Mouse (Mus musculus) kidney, adult 11 months (tissue): ENCODE results near the gene Uroc1.

Experiments used
- DNase-seq: peaks from one replicate; pipeline ENCODE4 v3.0.0; 2022

Gene Uroc1

DNA sequence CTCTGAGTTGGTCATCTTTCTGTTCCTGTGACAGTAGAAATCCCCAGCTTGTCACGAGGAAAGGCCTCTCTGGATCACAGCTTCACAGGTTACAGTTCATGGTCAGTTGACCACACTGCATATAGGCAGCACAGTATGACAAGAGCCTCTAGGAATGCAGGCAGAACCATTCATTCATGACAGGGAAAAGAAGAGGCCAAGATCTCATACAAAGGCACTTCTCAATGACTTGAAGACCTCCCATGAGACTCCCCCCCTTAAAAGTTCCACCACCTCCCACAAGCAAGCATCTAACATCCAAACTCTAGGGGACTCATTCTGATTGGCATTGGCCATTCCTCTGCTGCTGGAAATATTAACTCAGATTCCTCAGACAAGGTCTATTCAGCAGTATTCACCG lies 26.4 kb downstream of the Uroc1 start:
- no peak for DNase-seq

DNA sequence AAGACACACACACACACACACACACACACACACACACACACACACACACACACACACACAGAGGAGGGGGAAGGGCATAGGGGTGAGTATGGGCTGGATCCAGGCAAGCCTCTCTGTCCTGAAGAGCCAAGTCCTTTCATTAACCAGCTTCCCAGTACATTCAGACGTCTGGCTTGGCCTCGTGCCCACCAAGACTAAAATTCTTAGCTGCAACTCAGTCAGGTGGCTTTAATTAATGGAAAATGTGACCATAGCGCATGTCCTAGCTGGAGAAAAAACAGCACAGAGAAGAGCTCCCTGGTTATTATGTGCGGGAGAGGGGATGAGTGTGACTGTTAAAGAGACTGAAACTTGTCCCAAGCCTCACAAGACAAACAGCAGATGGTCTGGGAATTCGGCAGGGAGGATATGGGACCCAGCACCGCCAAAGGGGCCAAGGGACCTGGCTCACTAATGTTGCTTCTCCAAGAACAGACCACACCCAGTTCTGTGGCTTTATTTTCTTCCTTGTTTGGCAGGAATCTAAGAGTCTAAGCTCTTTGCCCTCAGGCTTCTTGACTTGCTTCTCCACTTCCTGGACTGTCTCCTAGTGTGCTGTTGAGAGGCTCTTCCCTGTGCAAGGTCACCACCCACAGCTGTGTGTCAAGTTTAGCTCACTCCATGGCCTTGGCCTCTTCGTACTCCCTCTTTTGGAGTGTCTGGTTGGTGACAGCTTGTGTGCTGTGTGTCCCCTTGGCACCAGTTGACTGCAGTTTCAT lies 27.1 kb downstream of the Uroc1 start:
- DNase-seq = peak; percentile 74

DNA sequence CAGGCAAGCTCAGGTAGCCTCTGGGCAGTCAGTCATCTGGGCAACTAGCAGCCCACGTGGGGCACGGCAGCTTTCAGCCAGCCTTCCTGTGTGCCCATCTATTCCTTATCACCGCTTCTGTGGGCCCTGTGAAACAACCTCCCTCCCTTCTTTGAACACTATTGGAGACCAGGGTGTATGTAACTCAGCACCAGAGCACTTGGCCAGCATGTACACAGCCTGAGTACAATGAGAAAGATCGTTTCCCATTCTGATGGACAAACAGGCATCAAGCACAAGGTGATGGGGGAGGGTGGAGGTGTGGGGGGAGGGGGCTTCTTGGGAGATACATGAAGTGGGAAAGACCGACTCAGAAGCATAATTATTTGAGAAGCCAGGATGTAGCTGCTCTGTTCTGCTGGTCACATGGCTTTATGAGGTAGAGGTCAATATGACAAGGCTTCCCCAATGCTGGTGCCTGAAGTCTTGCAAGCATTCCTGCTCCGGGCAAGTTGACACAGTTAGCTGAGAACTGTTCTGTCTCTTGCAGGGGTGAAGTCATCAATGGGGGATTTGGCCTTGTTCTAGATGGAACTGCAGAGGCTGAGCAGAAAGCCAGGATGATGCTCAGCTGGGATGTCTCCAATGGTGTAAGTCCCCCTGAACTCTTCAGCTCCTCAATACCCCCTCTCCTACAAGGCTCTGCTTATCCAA lies 28.0 kb downstream of the Uroc1 start:
- DNase-seq = no peak

DNA sequence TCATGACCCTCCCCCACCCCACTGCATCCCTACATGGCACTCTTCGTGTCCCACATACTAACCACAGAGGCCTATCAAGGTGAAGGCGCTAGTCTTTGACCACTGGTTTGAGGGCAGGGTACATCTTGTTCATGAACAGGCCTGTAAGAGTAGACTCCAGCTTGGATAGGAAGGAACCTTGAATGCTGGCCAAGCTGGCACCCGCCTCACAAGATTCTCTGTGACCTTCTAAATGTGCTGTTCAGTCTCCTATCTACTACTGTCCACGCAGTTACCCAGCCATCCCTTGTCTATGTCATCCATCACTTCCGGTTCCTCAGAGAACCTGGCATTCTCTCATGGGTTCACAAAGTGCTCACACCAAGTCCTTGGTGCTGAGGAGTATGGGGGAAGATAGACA lies 30.2 kb downstream of the Uroc1 start:
- DNase-seq = no peak

DNA sequence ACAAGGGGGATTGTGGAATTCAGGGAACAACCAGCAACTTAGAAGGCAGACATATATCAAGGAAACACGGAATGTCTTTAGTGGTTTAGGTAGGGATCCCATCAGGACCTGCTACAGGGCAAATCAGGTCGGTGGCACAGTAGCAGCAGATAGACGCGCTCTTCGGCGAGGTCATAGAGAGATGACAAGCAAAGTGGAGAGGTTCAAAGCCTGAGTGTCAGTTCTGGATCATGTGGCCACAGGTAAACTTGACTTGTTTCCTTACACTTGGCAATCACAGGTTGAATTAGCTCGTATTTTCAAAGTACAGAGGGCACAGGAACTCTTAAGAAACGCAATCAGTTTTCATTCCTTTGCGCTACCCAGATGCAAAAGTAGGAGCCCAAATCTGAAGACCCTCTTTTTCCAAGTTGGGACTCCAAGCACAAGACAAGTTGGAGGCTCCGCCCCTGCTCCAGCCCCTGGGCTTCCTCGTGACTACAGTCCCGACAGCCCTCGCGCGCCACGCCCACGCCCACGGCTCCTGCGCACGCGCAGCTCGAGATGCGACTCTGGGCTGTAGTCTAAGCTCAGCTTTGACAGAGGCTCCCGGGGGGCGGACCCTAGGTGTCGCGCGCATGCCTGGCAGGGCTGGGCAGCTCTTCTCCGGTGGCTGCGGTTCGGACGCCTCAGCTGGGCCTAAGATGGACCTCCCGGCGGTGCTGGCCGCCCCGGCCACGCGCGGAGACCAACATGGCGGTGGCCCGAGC lies 36.1 kb downstream of the Uroc1 start, which contains the start of gene Zxdc:
Gene Zxdc, plus strand, starts transcription at position 517 of the 749 bp plus-strand sequence.
- DNase-seq = peak; percentile 99

DNA sequence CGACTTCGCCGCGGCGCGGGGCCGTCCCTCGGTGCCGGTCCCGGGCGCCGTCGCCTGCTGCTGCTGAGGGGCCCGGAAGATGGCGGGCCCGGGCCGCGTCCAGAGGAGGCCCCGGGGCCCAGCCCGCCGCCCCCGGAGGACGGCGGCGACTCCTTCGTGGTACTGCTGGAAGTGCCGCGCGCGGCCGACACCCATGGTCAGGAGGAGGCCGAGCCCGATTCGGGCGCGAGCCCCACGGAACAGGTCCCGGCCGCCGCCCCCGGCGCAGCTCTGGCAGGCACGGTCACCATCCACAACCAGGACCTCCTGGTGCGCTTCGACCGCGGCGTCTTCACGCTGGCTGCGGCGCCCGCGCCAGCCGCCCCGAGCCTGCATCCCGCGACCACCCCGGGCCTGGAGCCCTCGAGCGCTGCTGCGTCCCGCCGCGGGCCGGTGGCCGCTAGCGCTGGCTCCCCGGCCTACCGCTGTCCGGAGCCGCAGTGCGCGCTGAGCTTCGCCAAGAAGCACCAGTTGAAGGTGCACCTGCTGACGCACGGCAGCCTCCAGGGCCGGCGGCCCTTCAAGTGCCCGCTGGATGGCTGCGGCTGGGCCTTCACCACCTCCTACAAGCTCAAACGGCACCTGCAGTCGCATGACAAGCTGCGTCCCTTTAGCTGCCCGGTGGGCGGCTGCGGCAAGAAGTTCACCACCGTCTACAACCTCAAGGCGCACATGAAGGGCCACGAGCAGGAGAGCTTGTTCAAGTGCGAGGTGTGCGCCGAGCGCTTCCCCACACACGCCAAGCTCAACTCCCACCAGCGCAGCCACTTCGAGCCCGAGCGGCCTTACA lies 36.9 kb downstream of the Uroc1 start:
- peak; percentile 36 for DNase-seq

DNA sequence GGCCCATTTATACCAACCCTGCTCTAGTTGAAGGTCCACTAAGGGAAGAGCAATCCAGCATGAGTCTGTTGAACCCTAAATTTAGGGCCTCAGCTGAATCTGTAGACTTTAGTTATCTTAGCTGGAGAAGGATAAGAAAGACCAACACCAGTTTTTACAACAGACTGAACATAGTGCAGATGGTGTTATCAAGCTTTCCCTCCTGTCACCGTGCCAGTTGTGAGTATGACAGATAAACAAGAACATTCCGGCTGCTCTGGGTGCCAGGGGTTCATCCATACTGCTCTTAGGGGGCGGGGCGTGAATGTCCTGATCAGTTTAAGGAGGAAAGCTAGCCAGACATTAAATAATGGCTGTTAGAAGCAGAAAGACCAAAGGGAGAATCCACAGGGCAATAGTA lies 41.6 kb downstream of the Uroc1 start:
- no peak for DNase-seq

DNA sequence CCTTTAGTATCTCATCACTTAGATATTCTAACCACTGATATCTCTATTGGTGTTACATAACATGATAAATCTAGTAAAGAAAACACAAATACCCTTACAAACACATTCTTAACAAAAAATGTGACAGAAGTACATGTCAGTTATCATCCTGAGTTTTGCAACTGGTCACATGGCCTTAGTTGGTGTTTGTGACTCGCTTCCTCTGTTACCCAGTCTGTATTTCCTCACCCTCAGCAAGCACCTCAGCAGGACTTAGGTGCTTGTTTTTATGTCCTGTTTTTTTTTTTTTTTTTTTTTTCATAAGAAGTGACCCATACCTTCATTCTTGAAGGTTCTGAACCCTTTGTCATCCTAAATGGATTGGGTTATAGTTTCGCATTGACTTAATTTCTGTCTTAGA lies 44.6 kb downstream of the Uroc1 start:
- DNase-seq = no peak

DNA sequence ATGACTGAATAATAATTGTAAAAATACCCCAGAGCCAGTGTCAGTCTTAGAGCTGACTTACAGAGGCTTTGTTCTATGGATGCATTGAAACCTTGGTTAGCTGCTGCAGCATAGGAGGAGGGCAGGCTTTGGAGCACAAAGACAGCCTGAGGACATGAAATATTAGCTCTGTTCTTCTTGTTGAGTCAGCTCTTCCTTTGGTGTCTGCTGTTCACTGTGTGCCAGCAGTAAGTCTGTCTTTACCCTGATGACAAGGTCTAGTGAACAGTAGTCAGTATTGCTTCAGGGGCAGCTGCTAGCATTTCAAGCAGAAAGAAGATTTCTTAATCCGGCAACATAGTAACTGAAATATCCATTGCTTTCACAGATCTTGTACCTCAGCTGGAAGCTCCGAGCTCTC lies 48.4 kb downstream of the Uroc1 start:
- no peak for DNase-seq

DNA sequence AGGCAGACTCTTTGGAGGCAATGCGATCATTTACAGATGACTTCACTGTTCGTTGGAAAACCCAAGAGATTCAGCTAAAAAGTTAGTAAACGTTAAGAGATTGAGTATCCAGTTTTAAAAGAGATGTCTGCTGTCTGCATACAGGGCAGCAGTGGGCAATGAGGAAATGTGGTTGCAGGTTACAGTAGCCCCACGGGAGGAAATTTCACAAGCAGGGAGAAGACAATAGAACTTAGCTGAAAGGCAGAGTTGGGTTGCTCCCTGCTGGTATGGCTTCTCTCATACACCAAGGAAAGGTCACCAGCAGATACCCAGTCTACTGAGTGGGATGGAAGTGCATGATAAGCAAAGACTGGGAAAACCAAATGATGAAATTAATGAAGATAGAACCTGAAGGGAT lies 57.5 kb downstream of the Uroc1 start:
- DNase-seq = no peak

DNA sequence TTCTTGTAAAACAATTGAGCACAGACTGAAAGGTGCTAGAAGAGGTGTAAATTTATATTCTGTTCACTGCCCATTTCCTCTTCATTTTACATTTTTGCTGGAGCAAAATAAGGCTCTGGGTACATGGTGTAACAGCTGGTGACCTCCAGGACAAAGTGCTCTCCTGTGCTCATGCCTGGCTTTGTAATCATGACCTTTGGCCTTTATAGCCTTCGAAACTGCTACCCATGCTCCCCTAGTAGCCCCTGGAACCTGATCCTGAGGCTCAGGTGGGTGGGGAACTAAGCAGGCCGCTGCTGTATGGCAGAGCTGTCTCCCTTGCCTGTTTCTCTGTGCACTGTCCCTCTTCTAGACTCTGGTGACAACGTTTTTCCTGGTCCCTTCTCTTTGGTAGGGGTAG lies 60.9 kb downstream of the Uroc1 start:
- no peak for DNase-seq

DNA sequence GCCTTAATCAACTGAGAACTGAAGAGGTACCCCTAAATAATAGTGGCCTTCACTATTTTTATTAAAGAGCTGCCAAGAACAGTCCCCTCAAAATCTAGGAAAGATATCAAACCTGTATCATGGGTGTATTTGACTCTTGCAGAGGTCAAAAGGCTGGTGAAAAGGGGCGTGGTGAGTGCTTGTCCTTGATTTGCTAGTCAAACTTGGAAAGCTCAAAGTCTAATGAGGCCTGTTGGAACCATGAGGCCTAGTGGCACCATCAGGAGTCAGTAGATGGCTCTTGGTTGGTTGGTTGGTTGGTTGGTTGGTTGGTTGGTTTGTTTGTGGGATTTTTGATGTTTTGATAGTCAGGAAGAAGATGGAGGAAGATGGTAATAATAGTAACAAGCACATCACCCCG lies 62.7 kb downstream of the Uroc1 start:
- no peak for DNase-seq

DNA sequence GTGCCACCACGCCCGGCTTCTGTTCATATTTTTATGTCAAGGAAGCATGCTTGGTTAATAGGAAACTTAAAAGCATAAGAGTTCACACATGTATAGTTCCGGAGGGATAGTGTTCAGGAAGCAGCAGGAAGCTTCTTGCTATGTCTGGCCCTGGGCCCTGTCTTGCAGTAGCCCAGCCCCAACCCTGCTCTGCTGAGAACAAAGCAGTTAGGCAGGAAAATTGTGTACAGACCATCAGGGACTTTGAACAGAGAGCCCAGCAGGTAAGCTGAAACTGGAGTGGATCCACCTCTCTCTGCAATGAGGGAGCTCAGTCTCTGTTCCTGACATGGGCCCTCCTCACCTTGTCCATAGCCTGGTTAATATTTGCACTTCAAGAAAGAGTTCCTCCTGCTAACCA lies 64.2 kb downstream of the Uroc1 start:
- DNase-seq = no peak

DNA sequence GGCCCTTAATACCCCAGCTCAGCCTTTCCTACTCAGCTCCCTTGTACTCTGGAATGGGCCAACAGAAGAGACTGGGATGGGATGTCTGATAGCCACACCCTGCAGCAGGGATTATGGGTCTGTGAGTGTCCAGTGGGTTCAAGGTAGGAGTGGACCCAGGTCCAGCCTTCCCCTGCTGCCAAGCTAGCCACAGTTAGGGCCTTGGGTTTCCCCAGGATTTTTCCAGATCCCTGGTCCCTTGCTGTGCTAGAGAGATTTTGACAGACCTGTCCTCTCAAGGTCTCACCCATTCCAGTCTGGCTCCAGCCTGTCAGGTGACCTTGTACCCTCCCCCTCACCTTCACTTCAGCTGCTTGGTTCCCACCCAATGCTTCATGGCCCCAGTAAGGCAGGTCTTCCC lies 75.5 kb downstream of the Uroc1 start:
- no peak for DNase-seq

DNA sequence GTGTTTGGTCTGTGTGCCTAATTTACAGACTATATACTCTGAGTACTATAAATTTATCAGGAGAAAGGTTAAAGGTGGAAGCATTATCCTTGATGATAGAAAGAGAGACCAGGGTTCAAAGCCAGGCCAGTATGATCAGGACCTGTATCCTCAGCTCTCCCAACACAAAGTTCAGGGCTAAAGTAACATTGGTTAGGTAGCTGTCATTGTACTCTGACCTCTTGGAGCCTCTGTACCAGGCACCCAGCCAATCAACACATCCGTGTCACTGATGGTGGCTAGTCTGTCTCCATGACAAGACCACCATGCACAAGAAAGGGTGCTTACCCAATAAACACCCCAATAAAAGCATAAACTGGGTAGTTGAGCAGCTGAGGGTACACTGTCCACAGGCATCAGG lies 77.9 kb downstream of the Uroc1 start:
- DNase-seq = no peak

DNA sequence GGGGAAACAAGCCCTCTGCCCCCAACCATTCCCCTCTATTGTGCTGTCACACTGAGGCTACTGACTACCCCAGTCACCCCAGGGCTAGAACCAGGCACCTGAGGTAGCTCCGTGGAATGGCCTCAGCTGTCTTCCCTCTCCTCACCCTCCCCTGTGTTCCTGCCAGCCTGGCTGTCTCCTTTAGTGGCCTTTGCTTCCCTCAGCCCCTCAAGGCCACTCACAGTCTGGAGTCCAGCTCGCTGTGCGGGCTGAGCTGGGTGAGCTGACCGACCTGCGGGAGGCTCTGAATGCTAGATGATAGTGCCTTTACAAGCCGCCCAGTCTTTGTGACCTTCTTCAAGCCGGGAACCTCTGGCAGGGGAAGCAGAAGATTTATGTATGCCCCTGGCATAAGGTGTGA lies 78.8 kb downstream of the Uroc1 start:
- no peak for DNase-seq
